In genomic region chr1:52113666-52114069, GRCm38 (mm10) we compare ENCODE assay signal across 8 mouse cellular contexts. TPM values are rescaled to one million over a fixed set of nuclear protein-coding genes. Genes with fewer than 3 reads are reported as not detected.
DNase-seq lines count a peak whose midpoint lies in the region; ATAC-seq and TF ChIP-seq lines count a peak whose summit lies in the region.

No protein-coding gene starts in this region.

- TF ChIP-seq CTCF in C2C12 (IDR thresholded peaks at IDR 0.05; ENCODE audit: control insufficient read depth, insufficient read depth, insufficient read length) = peak; percentile 98
- peak; percentile 99 for TF ChIP-seq CTCF in brain, embryonic 14.5 days (IDR thresholded peaks at IDR 0.05; ENCODE audit: borderline replicate concordance, extremely low read depth, insufficient read depth, insufficient read length)
- TF ChIP-seq CTCF in kidney, postnatal 0 days (IDR thresholded peaks at IDR 0.05; ENCODE audit: low read depth) = peak; percentile 99

- peak; percentile 99 for DNase-seq in brain, embryonic 14.5 days (ENCODE audit: low read depth)
- DNase-seq in kidney, postnatal 0 days (ENCODE audit: low spot score) = peak; percentile 98
- peak; percentile 99 for DNase-seq in liver, embryonic 11.5 days (ENCODE audit: low spot score)
- peak; percentile 100 for DNase-seq in naive thymus-derived CD4-positive, alpha-beta T cell, adult 2 months (ENCODE audit: low read depth)

- no peaks in the 10 kb centered on the region for H3K9me3 ChIP-seq in erythroblast, embryonic 14.5 days (ENCODE audit: control insufficient read depth, low read length)
- no peaks in the 10 kb centered on the region for H3K9me3 ChIP-seq in heart, embryonic 12.5 days (replicated peaks)
- no peaks in the 10 kb centered on the region for H3K9me3 ChIP-seq in kidney, postnatal 0 days (replicated peaks; ENCODE audit: low read length)
- H3K9me3 ChIP-seq in liver, embryonic 11.5 days (ENCODE audit: control insufficient read depth, low read length) = no peaks in the 10 kb centered on the region
- H3K9me3 ChIP-seq in stomach, embryonic 14.5 days (ENCODE audit: control insufficient read depth, low read depth, low read length) = no peaks in the 10 kb centered on the region

- H3K36me3 ChIP-seq in C2C12 (ENCODE audit: control insufficient read depth, insufficient read depth) = no peaks in the 10 kb centered on the region
- no peaks in the 10 kb centered on the region for H3K36me3 ChIP-seq in erythroblast, embryonic 14.5 days (ENCODE audit: control insufficient read depth)
- H3K36me3 ChIP-seq in heart, embryonic 12.5 days = no peaks in the 10 kb centered on the region
- H3K36me3 ChIP-seq in kidney, postnatal 0 days (ENCODE audit: insufficient read depth, low read length) = no peaks in the 10 kb centered on the region
- H3K36me3 ChIP-seq in liver, embryonic 11.5 days (ENCODE audit: control insufficient read depth, insufficient read depth, low read length) = no peaks in the 10 kb centered on the region
- no peaks in the 10 kb centered on the region for H3K36me3 ChIP-seq in stomach, embryonic 14.5 days (ENCODE audit: control insufficient read depth, insufficient read depth, low read length)

- no peaks in the 10 kb centered on the region for H3K27me3 ChIP-seq in C2C12 (ENCODE audit: control insufficient read depth, insufficient read depth, insufficient read length)
- H3K27me3 ChIP-seq in erythroblast, embryonic 14.5 days (ENCODE audit: control insufficient read depth) = no peaks in the 10 kb centered on the region
- H3K27me3 ChIP-seq in heart, embryonic 12.5 days (replicated peaks) = no peaks in the 10 kb centered on the region
- H3K27me3 ChIP-seq in kidney, postnatal 0 days (ENCODE audit: insufficient read depth, low read length) = no peaks in the 10 kb centered on the region
- H3K27me3 ChIP-seq in liver, embryonic 11.5 days (replicated peaks; ENCODE audit: control insufficient read depth, insufficient read depth, low read length) = no peaks in the 10 kb centered on the region
- no peaks in the 10 kb centered on the region for H3K27me3 ChIP-seq in stomach, embryonic 14.5 days (ENCODE audit: control insufficient read depth, insufficient read depth, low read length)

- H3ac ChIP-seq in C2C12 (ENCODE audit: control insufficient read depth, insufficient read length, low read depth) = no peak overlapping the region

- H3K4me2 ChIP-seq in heart, embryonic 12.5 days = peak overlapping the region; percentile 70
- peak overlapping the region; percentile 44 for H3K4me2 ChIP-seq in kidney, postnatal 0 days (ENCODE audit: low read length)
- H3K4me2 ChIP-seq in liver, embryonic 11.5 days = peak overlapping the region; percentile 84
- peak overlapping the region; percentile 44 for H3K4me2 ChIP-seq in stomach, embryonic 14.5 days (replicated peaks; ENCODE audit: low read depth, low read length)

- no peak; the same call in 1 of the 2 replicates for TF ChIP-seq POLR2A in brain, embryonic 14.5 days (IDR thresholded peaks at IDR 0.05; ENCODE audit: borderline replicate concordance, extremely low read depth, insufficient read depth, insufficient read length, poor library complexity, severe bottlenecking)

- H3K79me2 ChIP-seq in C2C12 (ENCODE audit: control insufficient read depth, insufficient read depth) = no peaks in the 10 kb centered on the region

- H3K4me1 ChIP-seq in erythroblast, embryonic 14.5 days (ENCODE audit: control insufficient read depth) = peaks cover 17% of the 10 kb centered on the region
- peaks cover 8% of the 10 kb centered on the region for H3K4me1 ChIP-seq in heart, embryonic 12.5 days (replicated peaks)
- H3K4me1 ChIP-seq in kidney, postnatal 0 days (replicated peaks; ENCODE audit: insufficient read depth, low read length) = no peaks in the 10 kb centered on the region
- peaks cover 6% of the 10 kb centered on the region for H3K4me1 ChIP-seq in liver, embryonic 11.5 days (replicated peaks; ENCODE audit: control insufficient read depth, insufficient read depth, low read length)
- peaks cover 4% of the 10 kb centered on the region; the same call in 1 of the 2 replicates for H3K4me1 ChIP-seq in stomach, embryonic 14.5 days (ENCODE audit: control insufficient read depth, insufficient read depth, low read length)

- H3K4me3 ChIP-seq in C2C12 (ENCODE audit: insufficient read depth, poor library complexity, severe bottlenecking) = no peak overlapping the region
- H3K4me3 ChIP-seq in erythroblast, embryonic 14.5 days (replicated peaks) = peak overlapping the region; percentile 83
- H3K4me3 ChIP-seq in heart, embryonic 12.5 days = peak overlapping the region; percentile 39
- H3K4me3 ChIP-seq in kidney, postnatal 0 days (replicated peaks; ENCODE audit: low read depth, low read length) = 0 out of 2 replicates have a peak overlapping the region, but pooled peaks have one; percentile 8
- peak overlapping the region; percentile 52 for H3K4me3 ChIP-seq in liver, embryonic 11.5 days (ENCODE audit: low read depth, low read length)
- peak overlapping the region; percentile 20 for H3K4me3 ChIP-seq in stomach, embryonic 14.5 days (ENCODE audit: low read depth, low read length)

- H3K79me3 ChIP-seq in C2C12 (ENCODE audit: low read depth) = no peaks in the 10 kb centered on the region

- H3K27ac ChIP-seq in heart, embryonic 12.5 days (ENCODE audit: poor library complexity, severe bottlenecking) = peak overlapping the region; percentile 81
- H3K27ac ChIP-seq in kidney, postnatal 0 days = peak overlapping the region; percentile 20; the same call in 1 of the 2 replicates
- H3K27ac ChIP-seq in liver, embryonic 11.5 days (ENCODE audit: low read depth, low read length) = peak overlapping the region; percentile 29; the same call in 1 of the 2 replicates
- 0 out of 2 replicates have a peak overlapping the region, but pooled peaks have one; percentile 2 for H3K27ac ChIP-seq in stomach, embryonic 14.5 days (ENCODE audit: low read length)

- under 1% methylated on average over 32 of the region's 32 CpGs for WGBS in heart, embryonic 12.5 days
- WGBS in kidney, postnatal 0 days = under 1% methylated on average over 27 of the region's 32 CpGs
- under 1% methylated on average over 31 of the region's 32 CpGs for WGBS in liver, embryonic 11.5 days
- under 1% methylated on average over 31 of the region's 32 CpGs for WGBS in stomach, embryonic 14.5 days

- peak; percentile 96 for ATAC-seq in heart, embryonic 12.5 days (ENCODE audit: insufficient number of reproducible peaks, low FRiP score)
- peak; percentile 96 for ATAC-seq in kidney, postnatal 0 days (replicated peaks; ENCODE audit: low FRiP score, low read depth)
- ATAC-seq in liver, embryonic 11.5 days (replicated peaks; ENCODE audit: low FRiP score) = peak; percentile 94
- ATAC-seq in stomach, embryonic 14.5 days (ENCODE audit: insufficient number of reproducible peaks, insufficient read depth, low FRiP score, low read depth) = peak; percentile 96

- peak overlapping the region; percentile 60 for H3K9ac ChIP-seq in heart, embryonic 12.5 days
- no peak overlapping the region for H3K9ac ChIP-seq in kidney, postnatal 0 days (ENCODE audit: low read depth, low read length)
- H3K9ac ChIP-seq in liver, embryonic 11.5 days (ENCODE audit: low read depth, low read length) = peak overlapping the region; percentile 68
- H3K9ac ChIP-seq in stomach, embryonic 14.5 days (replicated peaks; ENCODE audit: low read depth, low read length) = 0 out of 2 replicates have a peak overlapping the region, but pooled peaks have one; percentile 14

TF ChIP-seq in C2C12, 6 proteins besides CTCF, POLR2A, EP300 and RAD21:
- peak; percentile 88 for TF ChIP-seq USF1 (IDR thresholded peaks at IDR 0.05; ENCODE audit: low read depth)
- peak; percentile 95 for TF ChIP-seq MAX (IDR thresholded peaks at IDR 0.05)
- TF ChIP-seq FOSL1 (IDR thresholded peaks at IDR 0.05; ENCODE audit: insufficient read depth, low read length, poor library complexity, severe bottlenecking) = no peak

RNA-seq across cellular contexts. Expression of gene Stat1, which starts 5.6 kb away (rescaled TPM):
- polyA plus RNA-seq in C2C12 (2012; fragmentation: generic; extraction: Trizol) = 8.3 TPM
- 7.8 and 9.0 TPM in 2 replicates for polyA plus RNA-seq in brain, embryonic 14.5 days (2012; rRNA removed)
- 0.33 and 0.43 TPM in 2 replicates for polyA plus RNA-seq in erythroblast, embryonic 14.5 days (2012)
- polyA plus RNA-seq in heart, embryonic 12.5 days (2016; fragmentation: Nextera tagmentation; extraction: Ambion mirVana) = 28.9 and 31.4 TPM in 2 replicates
- polyA plus RNA-seq in kidney, postnatal 0 days (2015; fragmentation: Nextera tagmentation; extraction: Ambion mirVana) = 32.4 and 36.9 TPM in 2 replicates
- polyA plus RNA-seq in liver, embryonic 11.5 days (2014; fragmentation: Nextera tagmentation; extraction: Ambion mirVana) = 17.8 and 19.0 TPM in 2 replicates
- 20.9 and 21.7 TPM in 2 replicates for polyA plus RNA-seq in stomach, embryonic 14.5 days (2014; fragmentation: Nextera tagmentation; extraction: Ambion mirVana)

Comparison
In these comparisons a context has a peak if more than half of its experiments do, and no peak if none do; other contexts are left out.
1. H3K27ac ChIP-seq: peak in every context shown above with its lines; median percentile 81 in heart, embryonic 12.5 days; 29 in liver, embryonic 11.5 days; 20 in kidney, postnatal 0 days; 2 in stomach, embryonic 14.5 days.